12 mouse cellular contexts compared by ENCODE assay signal in the genomic region with DNA sequence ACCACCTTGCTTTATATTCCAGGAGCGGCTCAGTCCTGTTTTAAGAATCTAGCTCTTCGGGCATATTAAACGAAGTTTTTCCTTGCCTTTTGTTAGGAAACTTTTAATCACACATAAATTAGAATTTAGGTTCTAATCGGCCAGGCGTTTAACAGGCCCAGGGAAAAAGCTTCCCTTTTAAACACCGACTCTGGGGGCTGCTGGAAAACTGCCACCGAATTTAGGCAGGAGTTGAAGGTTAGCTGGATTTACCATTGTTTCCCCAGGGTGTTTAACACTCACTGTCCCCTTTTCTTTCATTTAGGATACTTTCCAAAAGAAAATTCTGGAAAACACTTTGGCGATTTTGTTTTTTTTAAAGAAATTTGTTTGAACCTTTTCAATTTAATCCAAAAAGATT. TPM values are rescaled to one million over a fixed set of nuclear protein-coding genes. Genes with fewer than 3 reads are reported as not detected.
A peak's percentile ranks its signal among the peaks of the same experiment; 100 is the strongest.
DNase-seq lines count a peak whose midpoint lies in the region; ATAC-seq and TF ChIP-seq lines count a peak whose summit lies in the region.
"Had no signal": no experiment of that assay in that cellular context is flagged by ENCODE, and none has a peak within 500 bp of the region (broad histone marks: within the 10 kb centered on the region; RNA-seq: fewer than 3 reads in every experiment).

No protein-coding gene starts in this region.

- no peak for TF ChIP-seq CTCF in E14TG2a.4 (conservative IDR thresholded peaks at IDR 0.05; ENCODE audit: low read length)

- peak overlapping the region; percentile 64 for H3K4me2 ChIP-seq in heart, embryonic 13.5 days
- H3K4me2 ChIP-seq in forebrain, embryonic 11.5 days (ENCODE audit: low read depth, low read length, severe bottlenecking): peak overlapping the region; percentile 78
- H3K4me2 ChIP-seq in limb, embryonic 12.5 days: peak overlapping the region; percentile 72

- H3K36me3 ChIP-seq in heart, embryonic 13.5 days: no peaks in the 10 kb centered on the region
- no peaks in the 10 kb centered on the region for H3K36me3 ChIP-seq in E14TG2a.4 (ENCODE audit: insufficient read depth, low read length)
- H3K36me3 ChIP-seq in forebrain, embryonic 11.5 days (ENCODE audit: control insufficient read depth, insufficient read depth, low read length): no peaks in the 10 kb centered on the region
- H3K36me3 ChIP-seq in limb, embryonic 12.5 days: no peaks in the 10 kb centered on the region

- 21% methylated on average over 8 of the region's 8 CpGs for WGBS in heart, embryonic 13.5 days
- 15% methylated on average over 8 of the region's 8 CpGs for WGBS in forebrain, embryonic 11.5 days
- 12% methylated on average over 8 of the region's 8 CpGs for WGBS in limb, embryonic 12.5 days

- DNase-seq in heart, postnatal 4 days: no peak
- no peak for DNase-seq in forebrain, embryonic 11.5 days (ENCODE audit: low spot score)
- no peak for DNase-seq in urinary bladder, postnatal 4 days (ENCODE audit: low spot score in 2 of 2)
- DNase-seq in spleen, postnatal 4 days (ENCODE audit: low spot score in 2 of 2): no peak
- no peak for DNase-seq in embryo, embryonic 10.5 days (ENCODE audit: low spot score)

- H3K9ac ChIP-seq in heart, embryonic 13.5 days: 0 out of 2 replicates have a peak overlapping the region, but pooled peaks have one; percentile 4
- H3K9ac ChIP-seq in forebrain, embryonic 11.5 days (ENCODE audit: low read length): peak overlapping the region; percentile 54
- H3K9ac ChIP-seq in limb, embryonic 12.5 days (replicated peaks): peak overlapping the region; percentile 45

- H3K4me3 ChIP-seq in heart, embryonic 13.5 days: peak overlapping the region; percentile 37
- H3K4me3 ChIP-seq in E14TG2a.4 (replicated peaks; ENCODE audit: low read length): peak overlapping the region; percentile 71
- peak overlapping the region; percentile 31 for H3K4me3 ChIP-seq in forebrain, embryonic 11.5 days (ENCODE audit: low read depth, low read length)
- peak overlapping the region; percentile 38 for H3K4me3 ChIP-seq in limb, embryonic 12.5 days (replicated peaks)

- no peaks in the 10 kb centered on the region for H3K9me3 ChIP-seq in heart, embryonic 13.5 days
- H3K9me3 ChIP-seq in E14TG2a.4 (ENCODE audit: low read length): no peaks in the 10 kb centered on the region
- H3K9me3 ChIP-seq in forebrain, embryonic 11.5 days (ENCODE audit: control insufficient read depth, low read length): no peaks in the 10 kb centered on the region
- no peaks in the 10 kb centered on the region for H3K9me3 ChIP-seq in limb, embryonic 12.5 days

- no peak overlapping the region for H3K27ac ChIP-seq in heart, embryonic 13.5 days (replicated peaks)
- no peak overlapping the region for H3K27ac ChIP-seq in forebrain, embryonic 11.5 days (ENCODE audit: low read depth, low read length)
- no peak overlapping the region for H3K27ac ChIP-seq in limb, embryonic 12.5 days

- no peak for ATAC-seq in heart, embryonic 13.5 days (ENCODE audit: extremely low read depth, insufficient number of reproducible peaks, low FRiP score, low TSS enrichment)
- no peak for ATAC-seq in forebrain, embryonic 11.5 days (replicated peaks; ENCODE audit: low FRiP score)
- no peak for ATAC-seq in limb, embryonic 12.5 days (ENCODE audit: insufficient number of reproducible peaks, insufficient read depth, low FRiP score, low TSS enrichment, low read depth)

- peaks cover 8% of the 10 kb centered on the region for H3K4me1 ChIP-seq in heart, embryonic 13.5 days
- peaks cover 6% of the 10 kb centered on the region for H3K4me1 ChIP-seq in E14TG2a.4 (replicated peaks; ENCODE audit: low read depth, low read length)
- H3K4me1 ChIP-seq in forebrain, embryonic 11.5 days (replicated peaks; ENCODE audit: control insufficient read depth, insufficient read depth, low read length): peaks cover 2% of the 10 kb centered on the region; the same call in 1 of the 2 replicates
- peaks cover 18% of the 10 kb centered on the region for H3K4me1 ChIP-seq in limb, embryonic 12.5 days (replicated peaks)

- peaks cover 69% of the 10 kb centered on the region for H3K27me3 ChIP-seq in heart, embryonic 13.5 days (replicated peaks)
- peaks cover 24% of the 10 kb centered on the region for H3K27me3 ChIP-seq in E14TG2a.4 (ENCODE audit: insufficient read depth, low read length)
- H3K27me3 ChIP-seq in forebrain, embryonic 11.5 days (ENCODE audit: control insufficient read depth, insufficient read depth, low read length): no peaks in the 10 kb centered on the region
- peaks cover 31% of the 10 kb centered on the region for H3K27me3 ChIP-seq in limb, embryonic 12.5 days

RNA-seq across cellular contexts. Expression of gene Neurod6, which starts 3.7 kb away (rescaled TPM):
- polyA plus RNA-seq in heart, embryonic 13.5 days (2015; fragmentation: Nextera tagmentation; extraction: Ambion mirVana): 0.13 and 0.19 TPM in 2 replicates
- total RNA-seq in heart, postnatal 4 days (2021): not detected
- 7.6 and 7.8 TPM in 2 replicates for polyA plus RNA-seq in forebrain, embryonic 11.5 days (2014; fragmentation: Nextera tagmentation; extraction: Ambion mirVana)
- polyA plus RNA-seq in limb, embryonic 12.5 days (2016; fragmentation: Nextera tagmentation; extraction: Ambion mirVana): not detected in 2 replicates
- total RNA-seq: adrenal gland, adult 18-20 months; monocyte, adult 5-6 weeks had no signal
- polyA plus RNA-seq: large intestine, adult 2 months; spleen, adult 2 months had no signal

Comparison
In these comparisons a context has a peak if more than half of its experiments do, and no peak if none do; other contexts are left out.
1. H3K9ac ChIP-seq: peak in every context shown above with its lines; median percentile 54 in forebrain, embryonic 11.5 days; 45 in limb, embryonic 12.5 days; 4 in heart, embryonic 13.5 days.